Mouse (Mus musculus) intestine, embryonic 16.5 days (tissue): ENCODE measurements around the gene Ddx47. TPM values are rescaled to one million over a fixed set of nuclear protein-coding genes. Genes with fewer than 3 reads are reported as not detected.

Experiments
- ATAC-seq: fragments of 200-750 bp; cut with Nextera tagmentation; 2 replicates; pipeline ENCODE4 v1.8.0; 2017; ENCODE audit warnings: moderate TSS enrichment, moderate library complexity
- H3K27ac ChIP-seq: fragments of 300-500 bp; sonication (generic); 2 replicates; pipeline ENCODE4 v1.5.1; 2014; ENCODE audit warnings: mild to moderate bottlenecking, low read length
- H3K27me3 ChIP-seq: fragments of 300-500 bp; sonication (generic); replicated peaks from 2 replicates; pipeline ENCODE4 v1.6.1; 2014; ENCODE audit warnings: low read length, control low read depth, mixed read lengths; ENCODE audit not compliant: control insufficient read depth, insufficient read depth
- H3K36me3 ChIP-seq: fragments of 300-500 bp; sonication (generic); 2 replicates; pipeline ENCODE4 v1.6.1; 2014; ENCODE audit warnings: low read length, control low read depth; ENCODE audit not compliant: control insufficient read depth, insufficient read depth
- H3K4me1 ChIP-seq: fragments of 300-500 bp; sonication (generic); 2 replicates; pipeline ENCODE4 v1.6.1; 2014; ENCODE audit warnings: low read length, control low read depth, mixed read lengths; ENCODE audit not compliant: control insufficient read depth, insufficient read depth
- H3K4me2 ChIP-seq: fragments of 300-500 bp; sonication (generic); 2 replicates; pipeline ENCODE4 v1.6.1; 2014; ENCODE audit warnings: low read depth, low read length, control low read depth
- H3K4me3 ChIP-seq: fragments of 300-500 bp; sonication (generic); 2 replicates; pipeline ENCODE4 v1.5.1; 2014; ENCODE audit warnings: mild to moderate bottlenecking, low read length
- H3K9ac ChIP-seq: fragments of 300-500 bp; sonication (generic); 2 replicates; pipeline ENCODE4 v1.6.1; 2014; ENCODE audit warnings: low read depth, low read length
- H3K9me3 ChIP-seq: fragments of 300-500 bp; sonication (generic); 2 replicates; pipeline ENCODE4 v1.6.1; 2016; ENCODE audit warnings: low read length, control low read depth; ENCODE audit not compliant: control insufficient read depth
- WGBS: fragments of 180-500 bp; shearing (Covaris S2); extraction: QIAGEN DNeasy Blood & Tissue Kit; methylation state at CpG from one replicate; pipeline ENCODE4 v1.1.7; 2014; 5-methylcytosine and 5-hydroxymethylcytosine counted together
- polyA plus RNA-seq: library from polyadenylated mRNA; unstranded; fragments of >200 nt; fragmentation: Nextera tagmentation; extraction: Ambion mirVana; gene quantifications from 2 replicates; pipeline ENCODE4 v1.2.1, GENCODE M21; 2015

Ddx47 gene
- 82.3 and 95.1 TPM in 2 replicates for polyA plus RNA-seq

GRCm38 (mm10) chr6:135011048-135011733, at the start of gene Ddx47:
Ddx47 (plus strand) TSS chr6:135011612.
- H3K9me3 ChIP-seq: no peaks in the 10 kb centered on the region
- peak within 1 kb of the TSS; percentile 83 for H3K9ac ChIP-seq
- 3% methylated on average over 19 of the region's 19 CpGs for WGBS

GRCm38 (mm10) chr6:134961858-134962517, 49.4 kb upstream of the Ddx47 start:
- Histone ChIP-seq H3K9ac (no peak overlapping the region), H3K27ac (no peak overlapping the region), H3K36me3 (no peaks in the 10 kb centered on the region), H3K27me3 (no peaks in the 10 kb centered on the region), H3K4me1 (no peaks in the 10 kb centered on the region), H3K9me3 (no peaks in the 10 kb centered on the region), H3K4me3 (no peak overlapping the region), H3K4me2 (no peak overlapping the region)
- WGBS: 39% methylated on average over 9 of the region's 9 CpGs
- no peak for ATAC-seq

More at GRCm38 (mm10) chr6:135011048-135011733, at the start of gene Ddx47:
- H3K36me3 ChIP-seq: peaks cover 9% of the 10 kb centered on the region
- H3K27me3 ChIP-seq: no peaks in the 10 kb centered on the region
- peak; percentile 94 for ATAC-seq
- peaks cover 6% of the 10 kb centered on the region for H3K4me1 ChIP-seq
- H3K4me2 ChIP-seq: peak within 1 kb of the TSS; percentile 76
- peak within 1 kb of the TSS; percentile 87 for H3K4me3 ChIP-seq
- H3K27ac ChIP-seq: peak within 1 kb of the TSS; percentile 16; the same call in 1 of the 2 replicates

- no peak for ATAC-seq
- H3K36me3 ChIP-seq: no peaks in the 10 kb centered on the region
- no peak overlapping the region for H3K4me2 ChIP-seq
- H3K27ac ChIP-seq: no peak overlapping the region
- H3K4me3 ChIP-seq: no peak overlapping the region
- WGBS: 66% methylated on average over 5 of the region's 5 CpGs
- no peaks in the 10 kb centered on the region for H3K27me3 ChIP-seq
- no peak overlapping the region for H3K9ac ChIP-seq
- H3K4me1 ChIP-seq: no peaks in the 10 kb centered on the region
- H3K9me3 ChIP-seq: no peaks in the 10 kb centered on the region
These were observed 48.9 kb upstream of the Ddx47 start for GRCm38 (mm10) chr6:134962518-134962893.

GRCm38 (mm10) chr6:134963910-134964309, 47.5 kb upstream of the Ddx47 start:
- ATAC-seq: no peak
- Histone ChIP-seq H3K9ac (no peak overlapping the region), H3K4me1 (no peaks in the 10 kb centered on the region), H3K4me2 (no peak overlapping the region), H3K4me3 (no peak overlapping the region), H3K36me3 (no peaks in the 10 kb centered on the region), H3K27ac (no peak overlapping the region), H3K27me3 (no peaks in the 10 kb centered on the region), H3K9me3 (no peaks in the 10 kb centered on the region)
- WGBS: 77% methylated on average over 2 of the region's 2 CpGs

GRCm38 (mm10) chr6:134966681-134967080, 44.7 kb upstream of the Ddx47 start:
- no peak for ATAC-seq
- no peak overlapping the region for H3K9ac ChIP-seq
- H3K4me1 ChIP-seq: no peaks in the 10 kb centered on the region
- no peak overlapping the region for H3K4me3 ChIP-seq
- no peaks in the 10 kb centered on the region for H3K36me3 ChIP-seq
- WGBS: 83% methylated on average over 5 of the region's 5 CpGs
- no peak overlapping the region for H3K4me2 ChIP-seq
- H3K27me3 ChIP-seq: no peaks in the 10 kb centered on the region
- no peak overlapping the region for H3K27ac ChIP-seq
- no peaks in the 10 kb centered on the region for H3K9me3 ChIP-seq

- H3K36me3 ChIP-seq: no peaks in the 10 kb centered on the region
- H3K4me3 ChIP-seq: no peak overlapping the region
- no peak for ATAC-seq
- H3K9ac ChIP-seq: no peak overlapping the region
- no peaks in the 10 kb centered on the region for H3K9me3 ChIP-seq
- H3K27me3 ChIP-seq: no peaks in the 10 kb centered on the region
- H3K27ac ChIP-seq: no peak overlapping the region
- peaks cover 5% of the 10 kb centered on the region; the same call in 1 of the 2 replicates for H3K4me1 ChIP-seq
- 60% methylated on average over 1 of the region's 1 CpGs for WGBS
- no peak overlapping the region for H3K4me2 ChIP-seq
These were observed 43.1 kb upstream of the Ddx47 start for GRCm38 (mm10) chr6:134968326-134968725.

- Histone ChIP-seq H3K9ac (no peak overlapping the region), H3K27me3 (no peaks in the 10 kb centered on the region), H3K27ac (no peak overlapping the region), H3K4me1 (peaks cover 9% of the 10 kb centered on the region; the same call in 1 of the 2 replicates), H3K4me3 (no peak overlapping the region), H3K36me3 (no peaks in the 10 kb centered on the region), H3K4me2 (no peak overlapping the region), H3K9me3 (no peaks in the 10 kb centered on the region)
- 87% methylated on average over 2 of the region's 2 CpGs for WGBS
- ATAC-seq: no peak
These were observed 41.9 kb upstream of the Ddx47 start for GRCm38 (mm10) chr6:134969498-134969897.

GRCm38 (mm10) chr6:134972096-134972495, 39.3 kb upstream of the Ddx47 start:
- 40% methylated on average over 4 of the region's 4 CpGs for WGBS
- H3K9me3 ChIP-seq: no peaks in the 10 kb centered on the region
- H3K4me1 ChIP-seq: peaks cover 9% of the 10 kb centered on the region; the same call in 1 of the 2 replicates
- no peaks in the 10 kb centered on the region for H3K27me3 ChIP-seq
- H3K4me3 ChIP-seq: no peak overlapping the region
- no peak overlapping the region for H3K27ac ChIP-seq
- H3K4me2 ChIP-seq: no peak overlapping the region
- no peak overlapping the region for H3K9ac ChIP-seq
- peak; percentile 85 for ATAC-seq
- H3K36me3 ChIP-seq: no peaks in the 10 kb centered on the region

GRCm38 (mm10) chr6:134976628-134977027, 34.8 kb upstream of the Ddx47 start:
- 31% methylated on average over 6 of the region's 6 CpGs for WGBS
- no peak overlapping the region for H3K9ac ChIP-seq
- no peaks in the 10 kb centered on the region for H3K9me3 ChIP-seq
- no peak overlapping the region for H3K4me2 ChIP-seq
- H3K4me3 ChIP-seq: no peak overlapping the region
- peaks cover 9% of the 10 kb centered on the region; the same call in 1 of the 2 replicates for H3K4me1 ChIP-seq
- no peaks in the 10 kb centered on the region for H3K36me3 ChIP-seq
- no peak for ATAC-seq
- H3K27me3 ChIP-seq: no peaks in the 10 kb centered on the region
- no peak overlapping the region for H3K27ac ChIP-seq
